Mouse (Mus musculus) layer of hippocampus, adult 2 months (tissue): ENCODE data around the gene Wdr70. TPM values are rescaled to one million over a fixed set of nuclear protein-coding genes. Genes with fewer than 3 reads are reported as not detected.

ENCODE experiments used
- DNase-seq, 2 experiments: peaks; one replicate each; pipeline ENCODE4 v3.0.0; 2022; ENCODE audit warnings: low spot score in 2 of 2
- H3K27ac ChIP-seq: fragments of 200-600 bp; 2 replicates; pipeline ENCODE4 v1.8.1; 2022
- H3K4me3 ChIP-seq: fragments of 200-600 bp; 2 replicates; pipeline ENCODE4 v1.8.1; 2022; ENCODE audit warnings: mild to moderate bottlenecking
- CTCF ChIP-seq: fragments of 200-600 bp; conservative IDR thresholded peaks from 2 replicates; pipeline ENCODE4 v1.8.1; 2022; ENCODE audit warnings: antibody characterized with exemption, mild to moderate bottlenecking, moderate library complexity
- total RNA-seq, 2 experiments: library from RNA; stranded (reverse); gene quantifications; 2 replicates each; pipeline ENCODE4 v1.2.3; 2021

Wdr70 gene
- total RNA-seq, 2 experiments from 2014 or later: 30.5 to 33.5 TPM

- TF ChIP-seq CTCF: no peak
- Histone ChIP-seq H3K4me3 (no peak overlapping the region), H3K27ac (no peak overlapping the region)
- no peak for DNase-seq
Observed at GRCm38 (mm10) chr15:8006056-8006455, 93.0 kb downstream of the Wdr70 start.

- H3K4me3 ChIP-seq: no peak overlapping the region
- peak; percentile 15 for TF ChIP-seq CTCF
- H3K27ac ChIP-seq: no peak overlapping the region
- DNase-seq: no peak
Observed at GRCm38 (mm10) chr15:8005506-8005905, 93.5 kb downstream of the Wdr70 start.

GRCm38 (mm10) chr15:8003789-8004188, 95.2 kb downstream of the Wdr70 start:
- TF ChIP-seq CTCF: no peak
- Histone ChIP-seq H3K27ac (no peak overlapping the region), H3K4me3 (no peak overlapping the region)
- DNase-seq: no peak

GRCm38 (mm10) chr15:7998843-7999546, 100.0 kb downstream of the Wdr70 start:
- H3K4me3 ChIP-seq: no peak overlapping the region
- DNase-seq: no peak
- no peak for TF ChIP-seq CTCF
- no peak overlapping the region for H3K27ac ChIP-seq

- TF ChIP-seq CTCF: no peak
- no peak overlapping the region for H3K4me3 ChIP-seq
- H3K27ac ChIP-seq: no peak overlapping the region
- no peak for DNase-seq
Observed at GRCm38 (mm10) chr15:7998095-7998494, 100.9 kb downstream of the Wdr70 start.

GRCm38 (mm10) chr15:7993721-7994120, 105.3 kb downstream of the Wdr70 start:
- TF ChIP-seq CTCF: no peak
- peak overlapping the region; percentile 57 for H3K27ac ChIP-seq
- peak overlapping the region; percentile 9; the same call in 1 of the 2 replicates for H3K4me3 ChIP-seq
- no peak for DNase-seq

- no peak for TF ChIP-seq CTCF
- Histone ChIP-seq H3K4me3 (no peak overlapping the region), H3K27ac (no peak overlapping the region)
- DNase-seq: no peak
Observed at GRCm38 (mm10) chr15:7990101-7990500, 108.9 kb downstream of the Wdr70 start.

GRCm38 (mm10) chr15:7987374-7987773, 111.6 kb downstream of the Wdr70 start:
- Histone ChIP-seq H3K4me3 (no peak overlapping the region), H3K27ac (no peak overlapping the region)
- DNase-seq: no peak
- no peak for TF ChIP-seq CTCF

- no peak overlapping the region for H3K27ac ChIP-seq
- no peak overlapping the region for H3K4me3 ChIP-seq
- no peak for DNase-seq
- no peak for TF ChIP-seq CTCF
Observed at GRCm38 (mm10) chr15:7986274-7986673, 112.7 kb downstream of the Wdr70 start.

GRCm38 (mm10) chr15:7978640-7979039, 120.4 kb downstream of the Wdr70 start:
- Histone ChIP-seq H3K4me3 (no peak overlapping the region), H3K27ac (no peak overlapping the region)
- no peak for TF ChIP-seq CTCF
- DNase-seq: no peak

GRCm38 (mm10) chr15:7976775-7977174, 122.2 kb downstream of the Wdr70 start:
- Histone ChIP-seq H3K27ac (no peak overlapping the region), H3K4me3 (no peak overlapping the region)
- no peak for TF ChIP-seq CTCF
- no peak for DNase-seq

- H3K4me3 ChIP-seq: no peak overlapping the region
- peak; percentile 65 for TF ChIP-seq CTCF
- no peak for DNase-seq
- no peak overlapping the region for H3K27ac ChIP-seq
Observed at GRCm38 (mm10) chr15:7974368-7974767, 124.6 kb downstream of the Wdr70 start.

- H3K27ac ChIP-seq: peak overlapping the region; percentile 16; the same call in 1 of the 2 replicates
- TF ChIP-seq CTCF: no peak
- no peak overlapping the region for H3K4me3 ChIP-seq
- DNase-seq: peak; percentile 23 to 37
Observed at GRCm38 (mm10) chr15:7972528-7972927, 126.5 kb downstream of the Wdr70 start.

GRCm38 (mm10) chr15:7962786-7963185, 136.2 kb downstream of the Wdr70 start:
- Histone ChIP-seq H3K4me3 (no peak overlapping the region), H3K27ac (no peak overlapping the region)
- DNase-seq: no peak
- no peak for TF ChIP-seq CTCF
